Mouse (Mus musculus): Measurements from ENCODE around the gene Slc9a7. TPM values are rescaled to one million over a fixed set of nuclear protein-coding genes. Genes with fewer than 3 reads are reported as not detected.

The Slc9a7 gene
- polyA plus RNA-seq, 1 experiment from 2014 or later: 1.1 TPM

- H3K27ac ChIP-seq: no peak overlapping the region
- no peak overlapping the region for H3K4me2 ChIP-seq
- no peak overlapping the region for H3K9ac ChIP-seq
- no peaks in the 10 kb centered on the region for H3K9me3 ChIP-seq
- H3K4me3 ChIP-seq: no peak overlapping the region
- no peak for ATAC-seq (ENCODE audit: insufficient number of reproducible peaks, low FRiP score, low TSS enrichment, low read depth)
- H3K27me3 ChIP-seq: no peaks in the 10 kb centered on the region
- WGBS: 75% methylated on average over 3 of the region's 3 CpGs
- no peaks in the 10 kb centered on the region for H3K4me1 ChIP-seq
- H3K36me3 ChIP-seq: no peaks in the 10 kb centered on the region
Measured at GRCm38 (mm10) chrX:20269980-20270379, 21.6 kb downstream of the Slc9a7 start.

DNA sequence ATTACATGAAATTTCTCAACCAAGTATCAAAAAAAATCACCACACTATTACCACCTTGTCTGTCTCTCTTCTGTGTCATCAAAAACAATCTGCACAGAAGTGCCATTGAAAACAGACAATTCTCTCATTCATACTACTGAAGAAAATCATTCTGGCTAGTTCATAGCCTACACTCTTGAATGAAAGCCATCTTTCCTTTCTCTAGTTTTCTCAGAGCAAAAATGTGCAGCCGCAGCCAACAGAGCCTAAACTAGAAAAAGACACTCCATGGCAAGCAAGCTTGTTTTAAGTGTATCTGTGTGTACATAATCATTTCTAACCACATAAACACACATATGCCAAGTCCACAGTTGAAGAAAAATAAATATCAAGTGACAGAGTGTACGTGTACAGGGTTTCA lies 27.2 kb downstream of the Slc9a7 start:
- ATAC-seq (ENCODE audit: insufficient number of reproducible peaks, low FRiP score, low TSS enrichment, low read depth): no peak
- WGBS: 81% methylated on average over 2 of the region's 2 CpGs
- Histone ChIP-seq H3K4me3 (no peak overlapping the region), H3K27me3 (no peaks in the 10 kb centered on the region), H3K4me2 (no peak overlapping the region), H3K36me3 (no peaks in the 10 kb centered on the region), H3K9ac (no peak overlapping the region), H3K9me3 (no peaks in the 10 kb centered on the region), H3K27ac (no peak overlapping the region), H3K4me1 (no peaks in the 10 kb centered on the region)

- no peaks in the 10 kb centered on the region for H3K36me3 ChIP-seq
- ATAC-seq (ENCODE audit: insufficient number of reproducible peaks, low FRiP score, low TSS enrichment, low read depth): no peak
- H3K4me2 ChIP-seq: no peak overlapping the region
- H3K27me3 ChIP-seq: no peaks in the 10 kb centered on the region
- H3K9ac ChIP-seq: no peak overlapping the region
- H3K4me3 ChIP-seq: no peak overlapping the region
- no peaks in the 10 kb centered on the region for H3K4me1 ChIP-seq
- no peaks in the 10 kb centered on the region for H3K9me3 ChIP-seq
- H3K27ac ChIP-seq: no peak overlapping the region
Measured at GRCm38 (mm10) chrX:20228102-20228501, 63.5 kb downstream of the Slc9a7 start.

DNA sequence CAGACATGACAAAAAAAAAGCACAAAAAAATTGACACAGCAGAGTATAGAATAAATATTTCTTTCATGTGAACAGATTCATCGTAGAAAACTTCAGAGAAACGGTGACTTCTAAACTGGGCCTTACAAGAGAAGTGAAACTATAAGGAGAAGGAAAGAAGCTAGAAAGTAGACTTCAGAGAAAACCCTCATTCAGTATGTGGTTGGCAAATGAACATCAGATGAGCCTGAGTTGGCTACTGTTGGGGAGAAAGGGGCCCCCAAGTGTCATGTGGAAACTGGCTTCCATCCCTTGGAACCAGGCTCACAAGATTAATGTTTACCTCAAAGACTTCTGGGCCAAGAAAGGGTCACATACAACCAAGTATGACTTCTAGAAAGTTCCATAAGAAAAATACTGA lies 70.1 kb downstream of the Slc9a7 start:
- Histone ChIP-seq H3K4me3 (no peak overlapping the region), H3K4me2 (no peak overlapping the region), H3K9me3 (no peaks in the 10 kb centered on the region), H3K36me3 (no peaks in the 10 kb centered on the region), H3K4me1 (no peaks in the 10 kb centered on the region), H3K27me3 (no peaks in the 10 kb centered on the region), H3K9ac (no peak overlapping the region), H3K27ac (no peak overlapping the region)
- 95% methylated on average over 2 of the region's 2 CpGs for WGBS
- no peak for ATAC-seq (ENCODE audit: insufficient number of reproducible peaks, low FRiP score, low TSS enrichment, low read depth)

DNA sequence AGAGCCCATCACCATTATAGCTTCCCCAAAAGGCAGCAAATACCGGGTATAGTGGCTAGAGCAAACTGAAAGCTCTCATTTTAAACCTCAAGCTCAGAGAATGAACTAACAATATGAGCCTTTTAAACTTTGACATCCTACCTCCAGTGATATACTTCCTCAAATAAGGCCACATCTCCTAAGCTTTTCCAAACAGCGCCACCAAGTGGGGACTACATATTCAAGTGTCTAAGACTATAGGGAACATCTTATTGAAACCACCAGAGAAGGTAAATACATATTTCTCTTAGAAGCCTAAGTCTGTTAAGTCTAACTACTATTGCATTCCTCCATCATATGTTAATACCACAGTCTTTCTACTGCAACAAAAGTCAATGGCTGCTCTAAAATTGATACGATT lies 106.0 kb downstream of the Slc9a7 start:
- Histone ChIP-seq H3K27me3 (no peaks in the 10 kb centered on the region), H3K4me2 (no peak overlapping the region), H3K4me1 (no peaks in the 10 kb centered on the region), H3K4me3 (no peak overlapping the region), H3K36me3 (no peaks in the 10 kb centered on the region), H3K27ac (no peak overlapping the region), H3K9me3 (no peaks in the 10 kb centered on the region), H3K9ac (no peak overlapping the region)
- ATAC-seq (ENCODE audit: insufficient number of reproducible peaks, low FRiP score, low TSS enrichment, low read depth): no peak
- WGBS: 67% methylated on average over 3 of the region's 3 CpGs

GRCm38 (mm10) chrX:20176792-20177191 lies 114.8 kb downstream of the Slc9a7 start:
- no peaks in the 10 kb centered on the region for H3K4me1 ChIP-seq
- no peaks in the 10 kb centered on the region for H3K9me3 ChIP-seq
- H3K9ac ChIP-seq: no peak overlapping the region
- H3K4me3 ChIP-seq: no peak overlapping the region
- H3K4me2 ChIP-seq: no peak overlapping the region
- no peak for ATAC-seq (ENCODE audit: insufficient number of reproducible peaks, low FRiP score, low TSS enrichment, low read depth)
- WGBS: 76% methylated on average over 1 of the region's 1 CpGs
- H3K27ac ChIP-seq: no peak overlapping the region
- H3K27me3 ChIP-seq: no peaks in the 10 kb centered on the region
- no peaks in the 10 kb centered on the region for H3K36me3 ChIP-seq

- no peaks in the 10 kb centered on the region for H3K36me3 ChIP-seq
- ATAC-seq (ENCODE audit: insufficient number of reproducible peaks, low FRiP score, low TSS enrichment, low read depth): no peak
Measured at GRCm38 (mm10) chrX:20168430-20168829, 123.2 kb downstream of the Slc9a7 start.

DNA sequence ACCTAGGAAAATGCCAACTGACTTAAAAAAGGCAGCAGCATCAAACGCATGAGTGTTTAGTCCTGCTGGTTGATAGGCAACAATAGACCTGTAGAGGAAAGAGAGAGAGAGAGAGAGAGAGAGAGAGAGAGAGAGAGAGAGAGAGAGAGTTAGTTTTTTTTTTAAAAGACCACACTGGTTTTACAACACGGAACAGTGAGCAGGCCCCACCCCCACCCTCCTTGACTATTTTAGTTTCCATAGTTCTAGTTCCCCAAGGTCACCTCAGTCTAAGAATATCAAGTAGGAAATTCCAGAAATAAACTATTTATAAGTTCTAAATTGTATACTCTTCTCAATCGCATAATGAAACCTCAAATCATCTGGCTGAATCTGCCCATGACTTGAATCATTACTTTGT lies 126.6 kb downstream of the Slc9a7 start:
- ATAC-seq (ENCODE audit: insufficient number of reproducible peaks, low FRiP score, low TSS enrichment, low read depth): no peak
- no peak overlapping the region for H3K4me2 ChIP-seq
- H3K9me3 ChIP-seq: no peaks in the 10 kb centered on the region
- no peak overlapping the region for H3K27ac ChIP-seq
- no peak overlapping the region for H3K9ac ChIP-seq
- no peaks in the 10 kb centered on the region for H3K36me3 ChIP-seq
- no peaks in the 10 kb centered on the region for H3K27me3 ChIP-seq
- 62% methylated on average over 3 of the region's 3 CpGs for WGBS
- H3K4me3 ChIP-seq: no peak overlapping the region
- H3K4me1 ChIP-seq: no peaks in the 10 kb centered on the region

More at GRCm38 (mm10) chrX:20168430-20168829, 123.2 kb downstream of the Slc9a7 start:
- Histone ChIP-seq H3K4me1 (no peaks in the 10 kb centered on the region), H3K9ac (no peak overlapping the region), H3K27me3 (no peaks in the 10 kb centered on the region), H3K4me3 (no peak overlapping the region), H3K9me3 (no peaks in the 10 kb centered on the region), H3K4me2 (no peak overlapping the region), H3K27ac (no peak overlapping the region)

GRCm38 (mm10) chrX:20162322-20162711 lies 129.3 kb downstream of the Slc9a7 start:
- Histone ChIP-seq H3K4me3 (no peak overlapping the region), H3K4me1 (no peaks in the 10 kb centered on the region), H3K27ac (no peak overlapping the region), H3K4me2 (no peak overlapping the region), H3K27me3 (no peaks in the 10 kb centered on the region), H3K36me3 (no peaks in the 10 kb centered on the region), H3K9ac (no peak overlapping the region), H3K9me3 (no peaks in the 10 kb centered on the region)
- no peak for ATAC-seq (ENCODE audit: insufficient number of reproducible peaks, low FRiP score, low TSS enrichment, low read depth)
- 10% methylated on average over 4 of the region's 4 CpGs for WGBS

- ATAC-seq (ENCODE audit: insufficient number of reproducible peaks, low FRiP score, low TSS enrichment, low read depth): no peak
- Histone ChIP-seq H3K9ac (no peak overlapping the region), H3K27ac (no peak overlapping the region), H3K4me2 (no peak overlapping the region), H3K4me3 (no peak overlapping the region), H3K27me3 (no peaks in the 10 kb centered on the region), H3K9me3 (no peaks in the 10 kb centered on the region), H3K36me3 (no peaks in the 10 kb centered on the region), H3K4me1 (no peaks in the 10 kb centered on the region)
- WGBS: 49% methylated on average over 9 of the region's 9 CpGs
Measured at GRCm38 (mm10) chrX:20161687-20162321, 129.8 kb downstream of the Slc9a7 start.

DNA sequence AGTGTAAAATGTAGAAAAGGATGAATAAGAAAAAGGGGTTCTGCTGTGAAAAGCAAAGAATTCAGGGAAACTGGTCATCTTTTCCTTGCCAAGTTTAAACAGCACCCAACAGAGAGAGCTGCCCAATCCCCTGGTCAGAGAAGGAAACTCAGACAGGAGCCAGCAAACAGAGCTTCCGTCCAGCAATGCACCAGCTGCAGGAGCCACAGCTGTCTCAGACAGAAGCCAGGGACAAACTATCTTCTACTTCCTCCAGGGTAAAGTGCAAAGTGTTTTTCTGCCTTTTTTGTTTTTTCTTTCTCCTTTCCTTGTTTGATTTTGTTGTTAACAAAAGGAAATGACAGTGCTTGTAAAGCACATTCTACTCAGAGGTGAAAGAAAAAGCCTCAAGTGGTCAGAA lies 131.3 kb downstream of the Slc9a7 start:
- H3K36me3 ChIP-seq: no peaks in the 10 kb centered on the region
- ATAC-seq (ENCODE audit: insufficient number of reproducible peaks, low FRiP score, low TSS enrichment, low read depth): no peak

GRCm38 (mm10) chrX:20157519-20157918 lies 134.1 kb downstream of the Slc9a7 start:
- no peak for ATAC-seq (ENCODE audit: insufficient number of reproducible peaks, low FRiP score, low TSS enrichment, low read depth)
- no peak overlapping the region for H3K9ac ChIP-seq
- no peak overlapping the region for H3K4me3 ChIP-seq
- H3K4me2 ChIP-seq: no peak overlapping the region
- H3K27ac ChIP-seq: no peak overlapping the region
- no peaks in the 10 kb centered on the region for H3K36me3 ChIP-seq
- no peaks in the 10 kb centered on the region for H3K4me1 ChIP-seq
- WGBS: 8% methylated on average over 2 of the region's 2 CpGs
- H3K9me3 ChIP-seq: no peaks in the 10 kb centered on the region
- H3K27me3 ChIP-seq: no peaks in the 10 kb centered on the region

More for the DNA sequence above, 131.3 kb downstream of the Slc9a7 start:
- no peaks in the 10 kb centered on the region for H3K4me1 ChIP-seq
- H3K9ac ChIP-seq: no peak overlapping the region
- no peak overlapping the region for H3K27ac ChIP-seq
- H3K4me2 ChIP-seq: no peak overlapping the region
- no peaks in the 10 kb centered on the region for H3K9me3 ChIP-seq
- no peak overlapping the region for H3K4me3 ChIP-seq
- H3K27me3 ChIP-seq: no peaks in the 10 kb centered on the region
- 55% methylated on average over 1 of the region's 1 CpGs for WGBS

DNA sequence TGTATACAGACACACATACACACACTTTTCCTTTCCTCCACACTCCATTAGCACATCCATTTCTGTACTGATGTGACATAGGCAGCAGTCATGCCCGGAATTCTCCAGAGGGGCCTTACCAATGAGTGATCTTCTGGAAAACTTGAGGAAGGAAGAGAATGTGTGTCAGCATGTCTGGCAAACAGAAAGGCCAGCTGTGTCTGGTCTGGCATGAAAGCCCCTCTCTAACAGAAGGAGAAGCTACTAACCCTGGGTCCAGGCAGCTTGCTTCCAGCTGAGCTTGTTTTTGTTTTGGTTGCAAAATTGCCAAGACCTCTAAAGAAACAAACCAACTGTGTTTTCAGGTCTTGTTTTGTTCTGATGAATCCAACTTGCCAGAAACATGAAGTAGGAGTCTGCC lies 162.1 kb downstream of the Slc9a7 start:
- no peak overlapping the region for H3K27ac ChIP-seq
- H3K4me3 ChIP-seq: no peak overlapping the region
- H3K36me3 ChIP-seq: no peaks in the 10 kb centered on the region
- H3K9me3 ChIP-seq: no peaks in the 10 kb centered on the region
- 93% methylated on average over 1 of the region's 1 CpGs for WGBS
- no peak overlapping the region for H3K9ac ChIP-seq
- no peaks in the 10 kb centered on the region for H3K4me1 ChIP-seq
- ATAC-seq (ENCODE audit: insufficient number of reproducible peaks, low FRiP score, low TSS enrichment, low read depth): no peak
- no peak overlapping the region for H3K4me2 ChIP-seq
- no peaks in the 10 kb centered on the region for H3K27me3 ChIP-seq

All from limb, embryonic 15.5 days (tissue).